Mouse (Mus musculus): Measurements from ENCODE around the gene Mogat2. TPM values are rescaled to one million over a fixed set of nuclear protein-coding genes. Genes with fewer than 3 reads are reported as not detected.

Gene Mogat2
- polyA plus RNA-seq, 1 experiment from 2014 or later, result 120 TPM

DNA sequence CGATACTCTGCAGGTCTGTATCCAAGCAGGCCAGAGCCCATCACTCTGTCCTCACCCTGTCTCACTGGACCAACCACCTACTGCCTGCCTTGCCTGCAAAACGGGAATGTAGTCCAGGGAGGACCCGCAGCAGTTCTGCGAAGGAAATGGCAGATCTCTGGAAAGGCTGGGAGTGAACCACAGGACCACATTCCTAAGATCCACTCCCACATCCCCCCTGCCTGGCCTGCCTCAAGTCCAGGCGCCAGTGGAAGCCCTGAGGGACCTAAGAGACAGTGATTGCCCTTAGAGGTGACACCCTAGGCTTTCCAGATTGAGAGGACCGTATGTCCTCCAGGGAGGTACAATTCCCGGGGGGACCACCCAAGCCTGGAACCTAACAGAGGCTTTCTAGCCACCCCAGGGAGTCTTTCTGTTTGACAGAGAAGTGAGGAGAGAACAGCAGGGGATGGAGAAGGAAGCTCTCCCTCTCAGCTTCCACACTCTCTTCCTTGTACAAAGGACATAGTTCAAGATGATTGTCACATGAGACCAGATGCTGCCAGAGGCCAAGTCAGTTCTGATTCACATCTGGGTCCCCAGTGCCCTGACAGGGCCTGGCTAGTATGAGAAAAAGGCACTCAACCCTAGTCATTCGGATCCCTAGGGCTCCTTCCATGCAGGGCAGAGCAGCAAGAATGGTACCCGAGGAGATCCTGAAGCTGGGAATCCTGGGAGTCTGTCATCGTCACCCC lies 66.5 kb downstream of the Mogat2 start:
- Histone ChIP-seq H3K36me3 (no peaks in the 10 kb centered on the region), H3K27me3 (replicated peaks) (no peaks in the 10 kb centered on the region), H3K4me1 (replicated peaks) (peaks cover 30% of the 10 kb centered on the region), H3K9me3 (no peaks in the 10 kb centered on the region), H3K4me3 (replicated peaks) (no peak overlapping the region), H3K27ac (no peak overlapping the region), H3K4me2 (replicated peaks) (no peak overlapping the region), H3K9ac (no peak overlapping the region)
- ATAC-seq, result no peak
- 60% methylated on average over 10 of the region's 10 CpGs for WGBS

DNA sequence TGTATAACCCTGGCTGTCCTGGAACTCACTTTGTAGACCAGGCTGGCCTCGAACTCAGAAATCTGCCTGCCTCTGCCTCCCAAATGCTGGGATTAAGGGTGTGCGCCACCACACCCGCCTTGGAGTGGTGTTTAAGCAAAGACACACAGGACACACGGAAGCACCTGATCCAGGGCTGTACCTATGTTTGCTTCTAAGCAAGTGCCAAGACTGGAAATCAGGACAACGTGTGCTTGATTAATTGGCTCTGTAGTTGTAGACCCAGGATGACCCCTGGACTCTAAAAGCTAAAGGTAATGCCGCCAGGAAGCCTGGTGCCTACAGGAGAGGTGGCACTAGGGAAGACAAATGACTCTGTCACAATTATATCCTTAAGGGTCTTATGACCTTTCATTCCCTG lies 67.9 kb downstream of the Mogat2 start:
- no peak overlapping the region for H3K4me3 ChIP-seq (replicated peaks)
- H3K9ac ChIP-seq, result no peak overlapping the region
- ATAC-seq, result no peak
- H3K27ac ChIP-seq, result no peak overlapping the region
- H3K36me3 ChIP-seq, result no peaks in the 10 kb centered on the region
- H3K9me3 ChIP-seq, result no peaks in the 10 kb centered on the region
- 84% methylated on average over 6 of the region's 6 CpGs for WGBS
- H3K4me2 ChIP-seq (replicated peaks), result no peak overlapping the region
- peaks cover 29% of the 10 kb centered on the region for H3K4me1 ChIP-seq (replicated peaks)
- H3K27me3 ChIP-seq (replicated peaks), result no peaks in the 10 kb centered on the region

DNA sequence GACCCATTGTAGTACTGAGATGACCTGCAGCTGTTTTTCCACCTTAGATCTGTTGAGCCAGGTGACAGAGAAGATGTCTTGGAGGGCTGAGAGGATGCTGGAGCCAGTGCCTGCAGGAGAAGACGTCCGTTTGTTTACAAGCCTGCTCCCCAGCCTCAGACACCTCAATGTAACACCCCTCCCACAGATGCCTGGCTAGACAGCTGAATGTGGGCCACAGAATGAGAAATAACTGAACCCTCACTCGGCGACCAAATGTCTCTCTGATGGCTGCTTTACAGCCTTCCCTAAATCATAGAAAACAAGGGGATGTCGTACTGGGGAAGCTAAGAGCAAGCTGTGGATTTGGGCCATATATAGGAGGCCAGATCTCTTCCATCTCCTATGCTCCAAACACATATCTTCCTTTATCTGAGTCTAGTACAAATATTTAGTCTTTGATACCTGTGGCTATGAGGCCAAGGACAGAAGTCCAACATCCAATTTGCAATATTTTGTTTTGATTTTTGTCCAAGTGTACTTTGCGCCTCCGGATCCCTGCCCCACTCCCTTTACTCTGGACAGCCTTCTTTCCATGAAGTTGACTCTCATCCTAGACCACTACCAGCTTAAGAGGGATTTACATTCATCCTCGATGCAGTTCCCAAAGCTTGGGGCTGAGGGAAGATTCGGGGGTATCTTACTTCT lies 68.6 kb downstream of the Mogat2 start:
- Histone ChIP-seq H3K9ac (no peak overlapping the region), H3K27me3 (replicated peaks) (no peaks in the 10 kb centered on the region), H3K36me3 (no peaks in the 10 kb centered on the region), H3K4me1 (replicated peaks) (peaks cover 26% of the 10 kb centered on the region), H3K4me2 (replicated peaks) (no peak overlapping the region), H3K4me3 (replicated peaks) (no peak overlapping the region), H3K9me3 (no peaks in the 10 kb centered on the region), H3K27ac (no peak overlapping the region)
- ATAC-seq, result no peak
- WGBS, result 74% methylated on average over 9 of the region's 9 CpGs

Other genes with a start within 250 kb of the Mogat2 start
- gene Uvrag, start 97.5 kb downstream of the Mogat2 start, polyA plus RNA-seq (2015; fragmentation: Nextera tagmentation; extraction: Ambion mirVana), result 20.5 and 20.9 TPM in 2 replicates
- gene Dgat2, start 55.9 kb downstream of the Mogat2 start, polyA plus RNA-seq (2015; fragmentation: Nextera tagmentation; extraction: Ambion mirVana), result 176 and 204 TPM in 2 replicates
- gene Map6, start 28.8 kb upstream of the Mogat2 start, polyA plus RNA-seq (2015; fragmentation: Nextera tagmentation; extraction: Ambion mirVana), result 6.1 and 6.8 TPM in 2 replicates
- 1,021 and 1,056 TPM in 2 replicates for gene Serpinh1, start 114.6 kb upstream of the Mogat2 start, polyA plus RNA-seq (2015; fragmentation: Nextera tagmentation; extraction: Ambion mirVana)
- 15.4 and 15.9 TPM in 2 replicates for gene Gdpd5, start 142.8 kb upstream of the Mogat2 start, polyA plus RNA-seq (2015; fragmentation: Nextera tagmentation; extraction: Ambion mirVana)
- gene Klhl35, start 227.4 kb upstream of the Mogat2 start, polyA plus RNA-seq (2015; fragmentation: Nextera tagmentation; extraction: Ambion mirVana), result 0.49 and 0.62 TPM in 2 replicates
- 810 and 875 TPM in 2 replicates for gene Rps3, start 245.1 kb upstream of the Mogat2 start, polyA plus RNA-seq (2015; fragmentation: Nextera tagmentation; extraction: Ambion mirVana)